Mouse (Mus musculus) midbrain, embryonic 11.5 days (tissue): Measurements from ENCODE around the gene Cabcoco1. TPM values are rescaled to one million over a fixed set of nuclear protein-coding genes. Genes with fewer than 3 reads are reported as not detected.

Experiments
- ATAC-seq: fragments of 200-750 bp; cut with Nextera tagmentation; 2 replicates; pipeline ENCODE4 v1.8.0; 2017; ENCODE audit warnings: moderate TSS enrichment, moderate library complexity; ENCODE audit not compliant: low FRiP score
- DNase-seq: peaks from one replicate; pipeline ENCODE4 v3.0.0; 2015; ENCODE audit warnings: low spot score; ENCODE audit errors: missing footprints
- H3K27ac ChIP-seq: fragments of 300-500 bp; sonication (generic); 2 replicates; pipeline ENCODE4 v1.5.1; 2014; ENCODE audit warnings: low read depth, low read length
- H3K27me3 ChIP-seq: fragments of 300-500 bp; sonication (generic); 2 replicates; pipeline ENCODE4 v1.6.1; 2014; ENCODE audit warnings: mild to moderate bottlenecking, low read length, moderate library complexity, mixed read lengths; ENCODE audit not compliant: control insufficient read depth, insufficient read depth
- H3K36me3 ChIP-seq: fragments of 300-500 bp; sonication (generic); 2 replicates; pipeline ENCODE4 v1.6.1; 2014; ENCODE audit warnings: mild to moderate bottlenecking, low read length, moderate library complexity, mixed read lengths; ENCODE audit not compliant: control insufficient read depth, insufficient read depth
- H3K4me1 ChIP-seq: fragments of 300-500 bp; sonication (generic); 2 replicates; pipeline ENCODE4 v1.6.1; 2014; ENCODE audit warnings: low read length; ENCODE audit not compliant: control insufficient read depth, insufficient read depth
- H3K4me2 ChIP-seq: fragments of 300-500 bp; sonication (generic); 2 replicates; pipeline ENCODE4 v1.6.1; 2014; ENCODE audit warnings: mild to moderate bottlenecking, moderate library complexity
- H3K4me3 ChIP-seq: fragments of 300-500 bp; sonication (generic); 2 replicates; pipeline ENCODE4 v1.5.1; 2014; ENCODE audit warnings: low read depth, low read length
- H3K9ac ChIP-seq: fragments of 300-500 bp; sonication (generic); 2 replicates; pipeline ENCODE4 v1.6.1; 2014; ENCODE audit warnings: low read length
- H3K9me3 ChIP-seq: fragments of 300-500 bp; sonication (generic); 2 replicates; pipeline ENCODE4 v1.6.1; 2016; ENCODE audit warnings: low read length; ENCODE audit not compliant: control insufficient read depth
- WGBS: fragments of 180-500 bp; shearing (Covaris S2); extraction: QIAGEN DNeasy Blood & Tissue Kit; methylation state at CpG from one replicate; pipeline ENCODE4 v1.1.7; 2014; 5-methylcytosine and 5-hydroxymethylcytosine counted together
- polyA plus RNA-seq: library from polyadenylated mRNA; unstranded; fragments of >200 nt; fragmentation: Nextera tagmentation; extraction: Ambion mirVana; gene quantifications from 2 replicates; pipeline ENCODE4 v1.2.1, GENCODE M21; 2014

Gene Cabcoco1
- polyA plus RNA-seq, 1 experiment from 2014 or later: 0.18 TPM

DNA sequence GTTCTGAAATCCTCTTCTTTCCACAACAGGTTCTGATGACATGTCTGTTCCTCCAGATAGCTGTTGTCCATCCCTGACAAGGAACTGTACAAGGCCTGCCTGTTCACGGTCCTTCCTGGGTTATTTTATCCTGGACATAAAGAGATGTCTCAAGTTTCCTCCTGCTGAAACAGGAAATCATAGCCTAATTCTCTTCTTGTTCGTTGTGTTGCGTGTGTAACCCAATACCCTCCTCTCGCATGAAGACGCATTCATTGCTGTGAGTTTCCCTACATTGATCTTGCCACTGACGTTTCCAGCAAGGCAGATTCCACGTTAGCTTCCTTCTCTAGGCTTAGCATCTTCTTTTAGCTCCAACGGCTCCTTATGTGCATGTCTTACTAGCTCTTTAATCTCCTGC, 12.7 kb downstream of the Cabcoco1 start:
- H3K36me3 ChIP-seq: no peaks in the 10 kb centered on the region
- H3K4me3 ChIP-seq: no peak overlapping the region
- 72% methylated on average over 8 of the region's 8 CpGs for WGBS
- no peaks in the 10 kb centered on the region for H3K4me1 ChIP-seq
- ATAC-seq: no peak
- H3K27me3 ChIP-seq: no peaks in the 10 kb centered on the region
- H3K4me2 ChIP-seq: no peak overlapping the region
- no peak overlapping the region for H3K9ac ChIP-seq
- DNase-seq: no peak
- H3K9me3 ChIP-seq: no peaks in the 10 kb centered on the region
- no peak overlapping the region for H3K27ac ChIP-seq

DNA sequence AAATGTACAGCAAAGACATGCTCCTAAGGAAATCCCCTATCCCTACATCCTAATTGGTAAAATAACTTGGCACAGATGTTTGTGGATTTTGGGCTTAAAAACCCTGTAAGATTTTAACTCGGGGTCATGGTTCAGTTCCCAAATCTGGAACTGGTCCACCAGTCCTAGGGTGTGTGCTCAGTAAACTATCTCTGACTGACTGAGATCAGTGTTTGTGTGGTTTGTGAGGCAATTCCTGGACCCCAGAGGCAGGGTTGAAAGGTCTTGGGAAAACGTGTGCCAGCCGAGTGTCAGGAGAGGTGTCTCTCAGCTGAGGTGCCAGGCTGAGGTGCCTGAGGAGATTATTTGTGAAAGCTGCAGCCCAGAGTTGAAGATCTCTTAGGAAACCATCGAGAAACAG, 19.6 kb downstream of the Cabcoco1 start:
- Histone ChIP-seq H3K27ac (no peak overlapping the region), H3K27me3 (no peaks in the 10 kb centered on the region), H3K36me3 (no peaks in the 10 kb centered on the region), H3K4me3 (no peak overlapping the region), H3K4me2 (no peak overlapping the region), H3K9ac (no peak overlapping the region), H3K9me3 (no peaks in the 10 kb centered on the region), H3K4me1 (no peaks in the 10 kb centered on the region)
- 68% methylated on average over 4 of the region's 4 CpGs for WGBS
- DNase-seq (no peak), ATAC-seq (no peak)

DNA sequence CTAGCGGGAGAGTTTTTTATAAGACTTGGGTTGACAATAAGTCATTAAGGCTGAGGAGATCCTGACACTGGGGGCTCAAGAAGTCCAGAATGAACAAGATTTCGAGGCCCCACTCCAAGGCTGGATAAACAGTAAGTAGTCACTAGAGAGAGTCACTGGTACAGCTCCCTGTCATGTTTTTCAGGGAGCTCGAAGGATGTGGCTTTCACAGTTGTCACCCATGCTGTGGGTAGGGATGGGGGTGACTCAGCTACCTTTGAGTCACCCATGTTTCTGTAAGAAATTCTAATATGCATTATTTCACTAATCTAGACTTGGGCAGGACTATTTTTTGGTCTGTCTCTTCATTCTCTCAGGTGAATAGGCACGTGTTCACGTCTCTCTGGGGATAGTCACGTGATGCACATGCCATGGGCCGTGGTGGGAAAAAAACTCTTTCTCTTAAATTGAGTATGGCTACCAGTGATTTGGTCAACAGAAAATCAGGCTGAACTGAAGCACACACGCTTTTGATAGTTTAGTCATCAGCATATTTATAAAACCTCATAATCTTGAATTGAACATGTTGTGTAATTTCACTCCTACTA, 29.2 kb downstream of the Cabcoco1 start:
- no peak for ATAC-seq
- Histone ChIP-seq H3K9ac (no peak overlapping the region), H3K27me3 (no peaks in the 10 kb centered on the region), H3K4me3 (no peak overlapping the region), H3K27ac (no peak overlapping the region), H3K36me3 (no peaks in the 10 kb centered on the region), H3K4me2 (no peak overlapping the region), H3K4me1 (no peaks in the 10 kb centered on the region), H3K9me3 (no peaks in the 10 kb centered on the region)
- WGBS: 83% methylated on average over 8 of the region's 8 CpGs
- no peak for DNase-seq

DNA sequence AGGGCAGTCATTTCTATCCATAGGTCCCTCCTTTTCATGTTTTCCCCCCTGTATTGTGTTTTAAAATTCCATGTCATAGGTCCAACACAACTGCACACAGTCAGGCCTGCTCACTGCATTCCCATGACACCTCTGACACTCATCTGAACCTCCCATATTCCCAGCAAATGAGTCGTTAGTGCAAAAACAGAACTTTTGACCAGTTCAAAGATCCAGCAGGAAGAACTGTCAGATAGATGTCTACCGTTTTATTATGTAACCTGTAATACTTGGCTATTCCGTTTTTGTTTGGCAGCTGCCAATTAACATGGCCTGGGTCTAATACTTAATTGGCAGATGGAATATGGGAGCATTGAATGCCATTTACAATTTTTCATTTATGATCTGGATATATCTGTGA, 34.0 kb downstream of the Cabcoco1 start:
- Histone ChIP-seq H3K36me3 (no peaks in the 10 kb centered on the region), H3K4me1 (no peaks in the 10 kb centered on the region), H3K27me3 (no peaks in the 10 kb centered on the region), H3K27ac (no peak overlapping the region), H3K4me3 (no peak overlapping the region), H3K9me3 (no peaks in the 10 kb centered on the region; the same call in 1 of the 2 replicates), H3K4me2 (no peak overlapping the region), H3K9ac (no peak overlapping the region)
- ATAC-seq (no peak), DNase-seq (no peak)
- 97% methylated on average over 3 of the region's 3 CpGs for WGBS

DNA sequence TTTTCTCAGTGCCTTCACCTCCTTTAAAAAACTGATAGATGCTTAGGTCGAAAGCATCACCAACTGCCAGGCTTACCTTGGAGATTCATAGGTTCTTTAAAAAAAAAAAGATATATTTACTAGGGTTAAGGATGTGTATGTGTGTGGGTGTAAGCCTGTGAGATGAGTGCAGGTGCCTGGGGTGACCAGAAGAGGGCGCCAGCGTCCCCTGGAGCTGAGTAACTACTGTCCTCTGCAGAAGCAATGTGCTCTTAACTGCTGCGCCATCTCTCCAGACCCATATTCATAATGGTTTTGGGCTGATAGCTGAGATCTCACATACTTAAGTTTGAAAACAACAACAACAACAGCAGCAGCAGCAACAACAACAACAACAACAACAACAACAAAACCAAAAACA, 35.5 kb downstream of the Cabcoco1 start:
- no peak overlapping the region for H3K4me3 ChIP-seq
- H3K9ac ChIP-seq: no peak overlapping the region
- ATAC-seq: no peak
- H3K27me3 ChIP-seq: no peaks in the 10 kb centered on the region
- WGBS: 92% methylated on average over 4 of the region's 4 CpGs
- no peak overlapping the region for H3K27ac ChIP-seq
- no peaks in the 10 kb centered on the region for H3K36me3 ChIP-seq
- no peaks in the 10 kb centered on the region for H3K4me1 ChIP-seq
- H3K9me3 ChIP-seq: no peaks in the 10 kb centered on the region; the same call in 1 of the 2 replicates
- H3K4me2 ChIP-seq: no peak overlapping the region
- no peak for DNase-seq

DNA sequence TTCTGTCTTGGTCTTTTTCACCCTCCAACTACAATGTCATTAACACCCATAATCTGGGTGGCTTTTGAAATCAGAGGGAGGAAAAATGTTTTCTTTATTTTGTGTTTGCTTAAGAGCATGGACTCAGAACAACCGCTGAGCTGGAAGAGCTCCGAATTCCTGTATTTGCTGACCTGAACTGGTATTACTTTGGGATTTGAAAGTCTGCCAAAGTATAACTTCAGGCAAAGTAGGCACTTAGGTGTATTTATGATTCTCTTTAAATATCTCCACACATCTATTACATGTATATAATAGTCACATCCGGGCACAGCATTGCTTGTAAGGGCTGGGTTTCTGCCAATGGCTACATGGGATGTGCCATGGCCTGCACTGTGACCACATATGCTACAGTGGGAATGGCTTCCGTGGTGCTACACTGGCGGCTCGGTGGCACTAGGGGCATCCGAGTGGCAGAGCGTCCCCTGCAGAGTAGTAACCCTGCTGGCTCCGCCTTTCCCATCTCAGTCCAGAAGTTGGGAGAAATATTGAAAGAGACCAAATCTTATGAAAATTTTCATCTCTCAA, 37.0 kb downstream of the Cabcoco1 start:
- DNase-seq (no peak), ATAC-seq (no peak)
- Histone ChIP-seq H3K9ac (no peak overlapping the region), H3K27me3 (no peaks in the 10 kb centered on the region), H3K4me3 (no peak overlapping the region), H3K4me2 (no peak overlapping the region), H3K4me1 (no peaks in the 10 kb centered on the region), H3K27ac (no peak overlapping the region), H3K36me3 (no peaks in the 10 kb centered on the region), H3K9me3 (no peaks in the 10 kb centered on the region; the same call in 1 of the 2 replicates)
- 91% methylated on average over 9 of the region's 9 CpGs for WGBS

DNA sequence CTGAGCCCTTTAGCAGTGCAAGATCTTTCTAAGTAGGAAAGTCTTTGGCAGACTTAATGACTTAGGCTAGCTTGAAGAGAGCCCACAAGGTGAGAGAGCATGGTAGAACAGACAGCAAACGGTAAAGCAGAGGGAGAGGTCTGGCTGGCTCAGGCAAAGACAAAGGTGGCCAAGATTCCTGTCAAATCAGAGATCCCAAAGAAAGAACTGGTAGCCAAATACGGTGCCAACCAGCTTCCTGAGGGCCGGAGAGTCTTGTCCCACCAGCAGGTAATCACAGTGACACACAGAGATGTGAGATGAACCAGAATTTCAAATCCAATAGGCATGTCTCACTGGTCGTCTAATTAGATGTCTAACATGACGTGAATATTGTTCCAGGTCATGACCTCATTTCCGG, 40.6 kb downstream of the Cabcoco1 start:
- Histone ChIP-seq H3K4me2 (no peak overlapping the region), H3K4me3 (no peak overlapping the region), H3K4me1 (no peaks in the 10 kb centered on the region), H3K27ac (no peak overlapping the region), H3K36me3 (no peaks in the 10 kb centered on the region), H3K9me3 (no peaks in the 10 kb centered on the region; the same call in 1 of the 2 replicates), H3K27me3 (no peaks in the 10 kb centered on the region), H3K9ac (no peak overlapping the region)
- DNase-seq (peak; percentile 76), ATAC-seq (no peak)
- 86% methylated on average over 6 of the region's 6 CpGs for WGBS

DNA sequence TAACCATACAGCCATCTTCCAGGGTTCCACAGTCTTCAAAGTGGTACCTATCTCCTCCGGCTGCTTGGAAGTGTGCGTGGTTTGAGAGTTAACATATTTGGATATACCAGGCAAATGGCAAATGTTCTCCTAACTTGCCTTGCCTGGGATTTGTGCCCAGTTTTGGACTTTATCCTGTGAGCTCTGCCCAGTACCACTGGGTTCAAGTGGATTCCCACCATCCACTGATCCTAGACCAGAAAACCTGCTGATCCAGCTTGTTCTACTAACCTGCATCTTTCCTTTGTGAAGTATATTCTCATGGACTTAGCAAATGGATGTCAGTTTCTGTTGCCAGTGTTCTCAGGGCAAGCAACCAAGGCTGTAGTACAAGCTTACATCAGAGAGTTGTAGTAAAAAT, 46.5 kb downstream of the Cabcoco1 start:
- Histone ChIP-seq H3K27ac (no peak overlapping the region), H3K9me3 (no peaks in the 10 kb centered on the region), H3K36me3 (no peaks in the 10 kb centered on the region), H3K4me3 (no peak overlapping the region), H3K27me3 (no peaks in the 10 kb centered on the region), H3K9ac (no peak overlapping the region), H3K4me1 (no peaks in the 10 kb centered on the region), H3K4me2 (no peak overlapping the region)
- 93% methylated on average over 2 of the region's 2 CpGs for WGBS
- DNase-seq: no peak
- no peak for ATAC-seq

DNA sequence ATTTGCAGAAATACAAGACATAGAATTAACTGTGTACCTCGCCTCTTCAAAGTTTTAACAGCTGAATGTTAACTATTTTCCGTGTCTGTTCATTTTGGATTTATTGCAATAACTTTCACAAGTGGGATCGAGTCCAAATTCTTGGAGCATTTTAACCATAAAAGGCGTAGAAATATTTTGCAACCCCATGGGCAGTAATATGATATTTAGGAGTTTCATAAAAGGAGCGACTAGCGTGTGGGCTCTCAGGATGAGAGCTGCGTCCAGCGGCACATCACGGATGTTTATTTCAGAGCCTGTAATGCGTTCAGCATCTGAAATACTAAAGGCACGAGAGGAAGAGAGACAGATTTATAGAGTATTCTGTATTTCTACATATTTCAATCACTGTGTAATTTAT, 50.1 kb downstream of the Cabcoco1 start:
- 87% methylated on average over 11 of the region's 11 CpGs for WGBS
- Histone ChIP-seq H3K4me1 (no peaks in the 10 kb centered on the region), H3K4me3 (no peak overlapping the region), H3K36me3 (no peaks in the 10 kb centered on the region), H3K27me3 (no peaks in the 10 kb centered on the region), H3K9me3 (no peaks in the 10 kb centered on the region), H3K27ac (no peak overlapping the region), H3K4me2 (no peak overlapping the region), H3K9ac (no peak overlapping the region)
- ATAC-seq (no peak), DNase-seq (no peak)
